Mouse (Mus musculus) adrenal gland (tissue): ENCODE measurements at regions not wholly inside any gene's neighbourhood (a gene's known extent, or its start where the extent isn't known, plus 50 kb on each side); places are given as distances from the start of the nearest gene placed in this dataset.

Experiments
- intact Hi-C: fragments of 180-260 bp; cut with DNase I; formaldehyde crosslinking; loops from one replicate; pipeline ENCODE4 v1.15.1; 2025

DNA sequence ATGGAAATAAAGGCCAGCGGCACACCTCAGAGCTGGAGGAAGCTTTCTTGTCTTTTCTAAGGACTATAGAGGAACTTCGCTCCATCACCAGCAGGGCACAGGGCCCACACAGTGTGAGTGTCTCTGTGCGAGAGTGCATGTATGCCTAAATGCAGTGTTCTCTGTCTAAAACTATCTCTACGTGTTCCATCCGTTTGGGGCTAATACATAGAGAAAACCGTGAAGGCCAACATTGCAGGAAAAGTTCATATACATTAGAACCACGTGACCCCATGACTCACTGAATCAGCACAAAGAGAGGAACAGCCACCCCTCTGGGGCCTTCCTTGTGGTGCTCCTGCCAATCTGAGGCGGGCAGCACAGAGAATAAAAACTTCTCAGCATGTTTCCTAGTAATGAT lies 431.4 kb upstream of the Mctp2 start:
- intact Hi-C loops: no loop called here

DNA sequence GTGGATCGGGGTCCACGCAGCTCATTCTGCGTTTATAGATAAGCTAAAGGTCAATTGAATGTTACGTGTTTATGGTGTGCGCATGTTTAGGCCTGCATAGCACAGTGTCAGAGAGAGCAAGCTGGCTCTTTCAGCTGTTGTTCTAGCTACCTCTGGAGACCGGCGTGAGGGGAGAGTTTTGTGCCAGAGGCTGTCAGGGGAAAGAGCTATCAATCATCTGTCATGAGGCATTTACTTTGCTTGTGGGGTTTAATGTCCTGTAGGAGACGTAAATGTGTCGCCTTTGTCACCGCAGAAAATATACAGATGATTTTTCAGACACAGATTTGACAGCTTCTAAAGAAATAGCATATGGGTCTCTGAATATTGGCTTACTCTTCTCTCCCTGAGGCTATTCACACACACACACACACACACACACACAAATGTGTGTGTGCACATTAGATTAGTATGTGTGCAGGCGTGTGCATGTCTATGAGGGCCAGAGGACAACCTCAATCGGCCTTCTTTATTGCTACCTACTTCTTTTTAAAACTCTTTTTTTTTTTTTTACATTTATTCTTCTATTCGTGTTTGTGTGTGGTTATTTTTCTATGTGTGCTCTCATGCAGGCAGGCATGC lies 432.0 kb upstream of the Mctp2 start:
- intact Hi-C loops: no loop called here

DNA sequence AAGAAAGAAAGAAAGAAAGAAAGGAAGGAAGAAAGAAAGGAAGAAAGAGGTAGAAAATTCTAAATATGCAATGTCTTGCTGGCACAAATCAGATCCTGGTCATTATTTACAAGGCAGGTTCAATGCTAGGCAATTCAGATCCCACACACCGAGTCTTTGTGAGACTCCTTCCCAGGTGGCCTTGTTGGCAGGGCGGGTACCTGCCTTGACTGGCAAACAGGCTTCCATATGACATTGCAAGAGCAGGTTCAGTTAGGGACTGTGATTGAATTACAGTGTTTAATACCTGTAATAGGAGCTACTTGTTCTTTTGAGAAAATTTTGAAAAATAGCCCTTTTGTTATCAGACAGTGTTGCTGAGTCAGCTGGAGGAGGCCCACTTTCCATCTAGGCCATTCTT lies 436.0 kb upstream of the Mctp2 start:
- intact Hi-C loops: no loop called here

DNA sequence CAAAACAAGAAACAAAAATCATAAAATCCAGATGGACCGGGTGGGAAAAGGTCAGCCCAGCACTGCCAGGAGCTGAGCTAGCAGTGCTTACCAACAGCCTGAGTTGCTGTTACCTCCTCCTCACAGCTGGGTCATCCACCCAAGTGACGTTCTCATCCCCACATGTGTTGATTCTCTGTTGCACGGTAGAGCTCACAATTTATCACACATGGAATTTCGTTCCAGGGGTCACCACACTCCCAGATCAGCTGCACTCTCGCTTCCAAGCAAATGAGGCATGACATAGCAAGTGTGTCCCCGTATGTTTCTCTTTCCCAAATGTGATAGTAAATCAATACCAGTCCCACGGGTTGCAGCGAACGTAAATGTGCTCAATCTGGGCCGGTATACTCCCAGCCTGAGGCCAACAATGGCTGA lies 445.1 kb upstream of the Mctp2 start:
- intact Hi-C loops: no loop called here

DNA sequence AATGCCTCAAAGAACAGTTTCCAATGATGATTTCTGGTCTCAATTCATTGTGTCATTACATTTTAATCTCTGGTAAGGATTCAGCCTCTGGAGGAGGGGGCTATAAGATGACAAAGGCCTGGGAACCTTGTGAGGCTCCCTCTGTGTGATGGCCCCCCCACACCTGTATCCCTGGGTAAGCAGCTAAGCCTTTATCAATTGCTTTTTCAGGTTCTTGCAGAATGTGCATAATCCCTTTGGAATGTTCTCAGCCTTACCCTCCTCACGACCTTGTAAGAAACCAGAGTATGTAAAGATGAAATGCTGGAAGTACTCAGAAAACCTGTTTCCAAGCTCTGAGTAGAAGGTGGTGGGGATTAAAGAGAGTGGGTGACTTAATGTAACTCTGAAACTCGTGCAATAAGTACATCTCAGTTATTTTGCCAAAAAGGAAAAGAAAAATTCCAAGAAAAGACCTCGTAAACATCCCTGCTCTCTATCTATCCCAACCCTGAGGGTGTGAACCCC lies 446.7 kb upstream of the Mctp2 start:
- intact Hi-C loops: no loop called here

DNA sequence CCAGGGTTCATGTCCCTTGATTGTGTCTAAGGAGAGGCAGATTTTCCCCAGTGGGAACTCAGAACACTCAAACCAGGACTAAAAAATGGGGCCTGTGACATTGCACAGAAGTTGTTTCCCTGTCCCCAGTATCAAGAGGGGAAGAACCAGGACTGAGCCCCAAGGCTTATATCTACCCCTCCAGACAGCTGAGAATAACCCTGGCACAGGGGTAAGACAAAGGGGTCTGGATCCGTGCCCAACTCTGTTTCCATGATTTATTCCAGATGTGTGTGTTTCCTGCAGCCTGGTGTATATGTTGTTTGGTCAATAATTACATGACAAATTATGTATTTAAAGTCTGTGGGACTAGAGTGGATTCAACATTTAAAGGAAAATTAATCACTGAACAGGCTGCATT lies 456.3 kb upstream of the Mctp2 start:
- intact Hi-C loops: no loop called here

DNA sequence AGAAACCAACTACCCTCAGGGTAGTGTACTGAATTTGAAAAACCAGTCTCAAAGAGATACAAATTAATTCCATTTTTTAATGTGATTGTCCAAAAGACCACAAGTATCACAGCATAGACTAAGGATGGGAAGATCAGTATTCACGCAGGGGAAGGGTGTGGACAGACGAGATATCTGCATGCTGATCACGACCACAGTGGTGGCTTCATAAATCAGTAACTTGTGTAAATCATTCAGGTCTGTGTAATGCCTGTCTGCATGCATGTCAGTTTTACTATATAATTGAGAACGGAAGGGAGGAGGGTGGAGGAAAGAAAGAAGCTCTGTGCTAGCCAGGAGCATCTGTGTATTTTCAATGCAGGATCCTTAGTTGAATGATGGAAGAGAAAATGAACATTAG lies 462.3 kb upstream of the Mctp2 start:
- intact Hi-C loops: no loop called here

DNA sequence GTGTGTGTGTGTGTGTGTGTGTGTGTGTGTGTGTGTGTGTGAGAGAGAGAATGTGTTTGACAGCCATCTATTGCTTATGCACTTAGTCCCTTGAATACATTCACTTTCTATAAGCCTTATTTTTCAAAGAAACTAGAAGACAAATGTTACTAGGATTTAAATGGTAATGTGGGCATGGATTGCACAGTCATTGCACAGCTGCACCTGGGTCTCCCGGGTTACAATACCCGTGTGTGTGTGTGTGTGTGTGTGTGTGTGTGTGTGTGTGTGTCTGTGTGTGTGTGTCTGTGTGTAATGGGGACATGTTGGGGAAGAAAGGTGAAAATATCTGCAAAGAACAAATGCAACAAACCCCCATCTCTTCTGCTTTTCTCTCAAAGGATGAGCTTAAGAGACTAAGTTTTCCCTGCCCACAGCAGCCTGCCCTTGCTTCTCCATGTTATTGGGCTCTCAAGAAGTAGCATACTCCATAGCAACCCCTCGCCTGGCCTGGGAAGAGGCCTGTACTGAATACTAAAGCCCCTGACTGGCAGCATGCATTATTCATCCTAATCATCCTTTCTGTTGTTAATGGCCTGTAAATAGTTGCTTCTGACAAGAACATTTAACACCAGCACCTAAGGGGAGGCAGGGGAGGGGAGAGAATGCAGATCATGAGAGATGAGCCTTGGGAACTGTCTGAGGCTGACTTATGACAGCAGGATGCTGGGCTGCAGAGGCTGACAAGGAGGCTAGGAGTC lies 467.8 kb upstream of the Mctp2 start:
- intact Hi-C loops: no loop called here

DNA sequence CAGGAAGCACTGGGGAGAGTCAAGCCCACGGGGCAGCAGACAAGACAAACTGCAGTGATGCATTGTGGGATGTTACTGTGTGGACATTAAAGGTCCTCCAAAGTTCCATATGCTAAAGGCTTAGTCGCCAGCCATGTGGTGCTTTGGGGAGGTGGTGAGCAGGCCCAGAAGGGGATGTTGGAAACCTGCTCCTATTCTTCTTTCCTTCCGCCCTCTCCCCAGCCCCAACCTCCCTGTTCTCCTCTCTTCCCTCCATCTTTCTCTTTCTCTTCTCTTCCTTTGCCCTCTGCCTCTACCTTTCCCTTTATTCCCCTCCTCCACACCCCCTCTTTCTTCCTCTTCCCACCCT lies 468.3 kb upstream of the Mctp2 start:
- intact Hi-C loops: no loop called here

DNA sequence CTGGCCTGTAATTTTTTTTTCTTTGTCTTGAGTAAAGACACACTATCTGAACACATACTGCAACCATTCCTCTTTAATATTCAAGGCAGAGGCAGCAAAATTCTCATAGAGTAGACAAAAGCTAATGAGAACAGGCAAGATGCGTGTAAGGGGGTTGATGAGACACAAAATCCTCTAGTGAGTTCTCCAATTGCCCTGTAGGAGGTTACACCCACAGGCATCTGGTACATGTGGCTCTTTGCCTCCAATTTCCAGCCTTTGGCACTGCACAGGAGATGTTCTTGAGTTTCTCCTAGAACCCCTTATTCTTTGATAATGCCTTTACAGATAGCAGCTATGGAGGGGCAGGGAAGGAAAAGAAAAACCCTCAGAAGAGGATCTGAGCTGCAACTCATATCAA lies 480.9 kb upstream of the Mctp2 start:
- intact Hi-C loops: no loop called here

DNA sequence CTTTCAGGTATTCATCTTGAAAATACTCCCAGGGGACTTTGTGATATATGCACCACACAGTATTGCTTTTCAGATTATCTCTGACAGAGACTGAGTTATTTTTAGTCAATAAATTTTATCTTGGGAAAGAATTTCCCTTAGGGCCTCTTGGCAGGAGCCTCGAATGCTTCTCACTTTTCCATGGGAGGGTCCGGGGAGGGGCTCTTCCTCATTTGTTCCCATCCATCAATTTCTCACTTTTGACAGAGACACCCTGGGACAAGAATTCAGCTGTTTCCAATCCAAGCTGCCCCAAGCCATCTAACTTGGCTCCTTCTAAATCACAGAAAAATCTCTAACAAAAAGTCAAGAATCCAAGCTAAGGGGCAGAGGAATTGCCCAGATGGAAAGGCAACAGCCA lies 481.9 kb upstream of the Mctp2 start:
- intact Hi-C loops: no loop called here

DNA sequence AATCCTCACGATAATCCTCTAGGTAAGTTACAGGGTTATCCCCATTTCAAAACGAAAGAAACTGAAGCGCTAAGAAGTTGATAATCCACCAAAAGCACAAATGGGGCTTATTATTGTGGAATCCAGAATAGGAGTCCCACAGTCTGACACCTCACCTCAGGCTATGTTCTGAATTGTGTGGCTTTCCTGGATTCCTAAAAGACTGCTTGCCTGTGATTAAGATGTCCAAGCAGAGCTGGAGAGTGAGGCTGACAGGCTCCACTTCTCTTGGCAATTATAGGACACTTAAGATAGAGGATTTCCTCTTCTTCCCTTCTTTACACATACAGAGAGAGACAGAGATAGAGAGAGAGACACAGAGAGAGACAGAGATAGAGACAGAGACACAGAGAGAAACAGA lies 515.7 kb upstream of the Mctp2 start:
- intact Hi-C loops: no loop called here

DNA sequence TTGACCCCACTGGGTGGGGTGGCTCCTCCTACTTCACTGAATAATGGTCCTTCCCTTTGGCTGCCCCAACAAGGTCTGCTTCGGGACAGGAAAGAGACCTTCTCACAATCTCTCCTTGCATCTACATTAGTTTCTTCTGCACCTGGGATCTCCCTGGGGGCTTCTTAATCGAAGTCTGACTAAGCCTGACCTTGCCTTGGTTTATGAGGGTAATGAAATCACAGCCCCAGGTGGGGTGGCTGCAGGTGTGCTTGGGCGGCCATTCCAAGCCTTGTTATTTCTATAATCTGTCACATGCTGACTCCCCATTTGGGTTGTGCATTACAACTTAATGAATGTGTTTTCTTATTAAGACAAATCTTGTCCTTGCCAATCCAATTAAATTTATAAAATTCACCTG lies 520.2 kb upstream of the Mctp2 start:
- intact Hi-C loops: no loop called here

DNA sequence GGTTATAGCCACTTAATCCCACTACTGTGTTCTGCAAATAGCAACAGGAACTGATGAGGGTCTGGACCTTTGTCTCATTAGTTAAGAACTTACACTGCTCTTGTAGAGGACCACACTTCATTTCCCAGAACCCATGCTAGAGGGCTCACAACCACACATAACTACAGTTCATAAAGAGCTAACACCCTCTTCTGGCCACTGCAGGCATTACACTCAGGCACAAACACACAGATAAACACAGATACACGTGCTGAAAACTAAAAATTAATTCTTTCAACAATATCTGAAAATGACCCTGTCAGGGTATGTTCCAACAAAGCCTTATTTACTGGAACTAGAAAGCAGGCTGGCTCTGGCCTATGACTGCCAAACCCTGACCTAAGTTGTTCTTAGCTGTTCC lies 529.0 kb upstream of the Mctp2 start:
- intact Hi-C loops: no loop called here

DNA sequence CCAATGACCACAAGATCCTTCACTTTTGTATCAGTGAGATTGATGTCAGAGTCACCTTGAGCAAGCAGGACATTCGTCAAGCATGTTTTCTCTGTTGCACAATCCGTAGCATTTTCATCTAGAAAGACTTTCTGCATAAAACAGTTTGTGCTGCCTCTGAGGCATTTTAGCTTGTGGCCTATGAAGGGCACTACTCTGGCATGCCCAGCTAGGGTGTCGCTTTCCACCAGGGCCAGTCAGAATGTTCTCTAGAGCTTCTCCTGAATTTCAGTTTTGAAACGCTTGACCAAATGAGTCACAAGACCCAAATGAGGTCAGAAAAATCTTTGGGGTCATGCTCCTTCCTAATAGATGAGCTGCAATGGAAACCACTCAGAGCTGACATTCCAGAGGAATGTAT lies 529.6 kb upstream of the Mctp2 start:
- intact Hi-C loops: no loop called here

DNA sequence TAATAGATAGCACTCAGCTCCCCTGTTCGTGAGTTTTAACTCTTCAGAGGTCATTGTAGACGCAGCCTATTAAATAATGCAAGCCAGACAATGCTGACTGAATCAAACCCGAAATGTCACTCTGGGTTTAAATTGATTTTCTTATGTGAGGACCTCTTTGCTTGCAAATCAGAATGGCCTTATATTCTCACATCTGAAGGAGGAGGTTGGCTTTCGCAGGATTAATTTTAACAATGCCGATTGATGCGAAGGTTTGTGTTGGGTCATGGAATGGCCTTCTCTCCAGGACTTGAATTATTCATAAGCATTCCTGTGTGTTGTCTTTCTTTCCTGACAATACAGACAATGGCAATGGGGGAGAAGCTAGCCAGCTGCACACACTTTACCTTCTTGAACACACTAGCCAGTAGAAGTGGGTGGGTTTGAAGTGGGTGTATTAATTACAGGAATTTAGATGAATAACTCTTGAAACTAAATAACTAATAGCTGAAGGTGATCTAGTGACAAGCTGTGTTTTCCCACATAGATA lies 530.1 kb upstream of the Mctp2 start:
- intact Hi-C loops: no loop called here

DNA sequence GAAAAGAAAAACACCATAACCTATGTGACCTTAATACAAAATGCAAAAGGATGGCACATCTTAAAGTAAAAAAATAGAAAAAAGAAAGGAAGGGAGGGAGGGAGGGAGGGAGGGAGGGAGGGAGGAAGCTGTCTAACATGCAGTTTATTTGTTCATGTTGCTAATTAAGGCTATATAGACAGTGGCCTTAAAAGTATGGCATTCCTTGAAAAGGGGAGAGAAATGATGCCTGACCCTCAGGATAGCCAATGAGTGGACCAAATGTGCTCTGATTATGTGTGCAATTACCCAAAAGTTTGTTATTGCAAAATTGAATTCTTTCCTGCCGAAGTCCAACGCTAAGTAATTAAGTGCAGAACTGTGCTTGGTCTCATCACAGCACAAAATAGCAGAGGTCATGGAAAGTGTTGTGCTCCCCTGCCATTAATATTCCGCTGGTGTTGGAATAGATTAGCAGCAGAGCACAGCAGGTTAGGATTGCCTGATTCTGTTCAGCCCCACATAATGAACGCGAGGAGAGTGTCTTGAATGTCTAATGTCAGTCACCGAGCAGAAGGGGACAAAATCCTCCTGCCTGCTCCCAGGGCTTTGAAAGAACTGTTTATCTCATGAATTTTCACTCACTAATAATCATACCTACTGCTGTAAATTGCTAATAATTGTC lies 531.7 kb upstream of the Mctp2 start:
- intact Hi-C loops: no loop called here

DNA sequence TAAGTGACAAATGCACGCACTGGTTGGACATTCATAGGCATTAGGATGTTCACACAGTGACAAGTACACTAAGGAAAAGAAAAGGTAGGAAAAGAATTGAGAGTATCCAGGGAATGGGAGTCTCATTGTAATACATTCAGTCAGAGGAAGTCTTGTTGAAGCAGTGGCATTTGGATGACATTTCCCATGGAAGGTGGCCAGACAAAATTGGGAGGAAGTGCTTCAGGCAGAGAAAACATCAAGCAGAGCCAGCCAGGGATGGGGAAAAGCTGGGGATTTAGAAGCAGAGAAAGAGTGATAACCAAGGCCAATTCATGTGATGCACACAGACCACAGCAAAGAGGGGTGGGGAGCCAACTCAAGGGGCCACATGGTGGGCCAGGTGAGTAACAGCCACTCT lies 524.0 kb upstream of the Rgma start:
- intact Hi-C loops: no loop called here

DNA sequence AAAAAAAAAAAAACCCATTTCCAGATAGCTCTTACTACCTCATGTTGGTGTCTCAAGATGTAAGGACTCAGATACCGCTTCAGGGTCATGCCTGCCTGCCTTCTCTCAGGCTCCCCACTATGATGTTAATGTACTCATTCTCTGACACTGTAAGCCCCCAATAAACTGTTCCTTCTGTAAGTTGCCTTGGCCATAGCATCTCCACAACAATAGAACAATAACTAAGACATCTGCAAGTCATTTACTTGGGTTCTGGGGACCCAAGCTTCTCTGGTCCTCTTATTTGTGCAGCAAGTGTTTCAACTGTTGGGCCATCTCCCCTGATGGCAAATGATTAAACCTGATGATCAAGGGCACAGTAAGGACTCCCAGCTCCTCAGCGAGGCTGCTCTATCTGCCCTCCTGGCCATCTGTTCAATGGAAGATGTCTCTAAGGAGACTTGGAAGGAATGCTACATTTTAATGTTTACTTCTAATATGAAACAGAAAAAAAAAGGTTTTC lies 520.8 kb upstream of the Rgma start:
- intact Hi-C loops: no loop called here

DNA sequence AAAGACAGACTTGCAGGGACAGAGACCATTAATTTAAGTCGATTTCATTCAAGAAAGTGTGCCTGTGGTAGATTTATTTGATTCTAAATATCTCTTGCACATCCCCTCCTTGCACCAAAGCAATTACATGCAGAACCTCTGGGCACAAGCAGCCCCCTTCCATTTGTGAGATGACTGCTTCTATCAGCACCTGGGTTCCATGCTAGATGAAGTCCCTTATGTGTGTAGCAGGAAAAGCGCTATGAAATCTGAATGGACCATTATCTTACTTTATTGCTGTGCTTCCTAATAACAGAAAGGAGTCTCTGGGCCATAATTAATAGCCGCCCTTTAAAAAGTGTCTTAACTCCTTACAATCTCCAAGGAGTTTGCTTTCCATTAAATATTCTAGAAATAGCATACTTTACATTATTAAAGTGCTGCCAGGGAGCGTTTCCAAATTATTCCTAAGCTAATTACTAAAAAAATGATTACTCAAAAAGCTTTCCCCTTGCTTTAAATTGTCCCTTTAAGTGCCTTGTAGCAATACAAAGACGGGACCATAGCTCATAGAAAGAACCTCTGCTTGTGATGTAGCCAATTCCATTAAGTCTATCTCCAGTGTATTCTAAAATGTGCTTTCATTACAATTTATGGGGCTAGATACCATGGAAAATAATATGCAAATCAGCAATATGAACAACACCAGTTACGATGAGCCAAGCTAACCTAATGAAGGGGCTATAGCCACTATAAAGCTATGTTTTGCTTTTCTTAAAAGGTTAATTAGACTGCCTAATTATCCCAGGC lies 508.1 kb upstream of the Rgma start:
- intact Hi-C loops: no loop called here

DNA sequence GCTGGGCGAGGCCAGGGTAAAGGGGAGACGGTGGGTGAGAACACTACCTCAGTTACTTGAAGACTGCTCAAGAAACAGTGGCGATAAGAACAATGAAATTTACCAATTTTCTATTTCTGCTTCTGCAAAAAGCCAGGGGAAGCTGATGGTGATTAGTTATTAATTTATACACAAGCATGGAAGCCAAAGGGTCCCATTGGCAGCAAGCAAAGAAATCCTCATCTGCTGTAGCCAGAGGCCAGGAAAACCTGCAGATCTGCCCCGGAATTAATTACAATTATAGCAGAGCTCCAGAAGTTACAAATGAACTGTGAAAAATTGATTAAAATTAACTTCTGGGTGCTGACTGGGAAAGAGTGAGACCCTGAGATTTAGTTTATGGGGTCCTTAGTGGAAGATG lies 506.2 kb upstream of the Rgma start:
- intact Hi-C loops: no loop called here

DNA sequence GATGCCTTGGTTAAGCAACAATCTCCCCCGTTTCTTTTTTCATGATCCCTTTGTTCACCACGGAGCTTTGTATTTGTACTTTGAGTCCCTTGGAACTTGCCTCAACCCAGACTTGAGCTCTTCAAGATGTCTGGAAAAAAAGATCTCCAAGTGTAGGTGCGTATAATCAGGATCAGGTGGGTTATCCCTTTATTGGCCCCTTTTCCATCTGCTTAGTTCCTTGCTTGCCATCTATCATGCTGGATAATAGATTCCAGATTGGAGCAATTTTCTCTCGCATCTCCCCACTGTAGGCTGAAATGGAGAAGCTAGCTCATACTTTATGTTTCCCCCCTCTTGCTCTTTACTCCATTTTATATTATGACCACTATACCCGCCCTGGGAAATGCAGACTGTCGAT lies 474.5 kb upstream of the Rgma start:
- intact Hi-C loops: no loop called here
